18 mouse cellular contexts compared by ENCODE assay signal in the genomic region with DNA sequence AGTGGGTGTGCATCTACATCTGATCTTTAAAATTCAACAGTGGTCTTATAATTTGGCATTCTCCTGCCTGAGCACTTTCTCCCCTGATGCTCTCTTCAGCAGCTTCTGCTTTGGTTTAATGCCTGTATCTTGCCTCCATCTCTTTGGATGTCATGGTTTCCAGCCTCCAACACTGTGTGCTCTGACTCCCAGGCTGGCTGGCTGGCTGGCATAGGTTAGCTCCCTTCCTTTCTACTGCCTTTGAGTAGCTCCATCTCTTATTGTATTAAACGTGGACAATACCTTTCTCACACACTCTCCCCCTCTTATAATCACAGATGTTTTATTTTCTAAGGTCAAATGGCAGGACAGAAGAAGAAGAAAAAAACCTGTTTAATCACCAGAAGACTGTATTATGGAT. TPM values are rescaled to one million over a fixed set of nuclear protein-coding genes. Genes with fewer than 3 reads are reported as not detected.
A peak's percentile ranks its signal among the peaks of the same experiment; 100 is the strongest.
DNase-seq lines count a peak whose midpoint lies in the region; ATAC-seq and TF ChIP-seq lines count a peak whose summit lies in the region.
"Had no signal": no experiment of that assay in that cellular context is flagged by ENCODE, and none has a peak within 500 bp of the region (broad histone marks: within the 10 kb centered on the region; RNA-seq: fewer than 3 reads in every experiment).

No protein-coding gene starts in this region.

- peak; percentile 21 for ATAC-seq in forebrain, embryonic 12.5 days (ENCODE audit: low FRiP score)
- ATAC-seq in forebrain, embryonic 16.5 days: peak; percentile 56
- no peak for ATAC-seq in hindbrain, postnatal 0 days
- peak; percentile 66 for ATAC-seq in midbrain, embryonic 16.5 days
- no peak for ATAC-seq in erythroid progenitor cell, adult 5-6 weeks (replicated peaks; ENCODE audit: low FRiP score, poor library complexity, severe bottlenecking)
- ATAC-seq in liver, embryonic 12.5 days: no peak
- ATAC-seq: intestine, postnatal 0 days had no signal

- peaks cover 21% of the 10 kb centered on the region for H3K4me1 ChIP-seq in forebrain, embryonic 12.5 days
- peaks cover 11% of the 10 kb centered on the region for H3K4me1 ChIP-seq in forebrain, embryonic 16.5 days (replicated peaks; ENCODE audit: control insufficient read depth, insufficient read depth, low read length)
- no peaks in the 10 kb centered on the region for H3K4me1 ChIP-seq in hindbrain, postnatal 0 days (ENCODE audit: insufficient read depth, low read length)
- peaks cover 12% of the 10 kb centered on the region for H3K4me1 ChIP-seq in midbrain, embryonic 16.5 days (ENCODE audit: control insufficient read depth, insufficient read depth, low read length)
- H3K4me1 ChIP-seq in liver, embryonic 12.5 days: no peaks in the 10 kb centered on the region
- H3K4me1 ChIP-seq: embryonic facial prominence, embryonic 12.5 days; liver, embryonic 15.5 days had no signal

- H3K9ac ChIP-seq in forebrain, embryonic 12.5 days: no peak overlapping the region
- 0 out of 2 replicates have a peak overlapping the region, but pooled peaks have one; percentile 6 for H3K9ac ChIP-seq in forebrain, embryonic 16.5 days (replicated peaks; ENCODE audit: low read depth, low read length)
- no peak overlapping the region for H3K9ac ChIP-seq in hindbrain, postnatal 0 days (replicated peaks; ENCODE audit: low read length)
- H3K9ac ChIP-seq in midbrain, embryonic 16.5 days (ENCODE audit: low read depth, low read length): no peak overlapping the region
- no peak overlapping the region for H3K9ac ChIP-seq in liver, embryonic 12.5 days
- H3K9ac ChIP-seq: embryonic facial prominence, embryonic 12.5 days; limb, embryonic 13.5 days; liver, embryonic 15.5 days; neural tube, embryonic 12.5 days had no signal

- no peak overlapping the region for H3K4me3 ChIP-seq in forebrain, embryonic 12.5 days (replicated peaks)
- H3K4me3 ChIP-seq in forebrain, embryonic 16.5 days (replicated peaks; ENCODE audit: low read length): no peak overlapping the region
- no peak overlapping the region for H3K4me3 ChIP-seq in hindbrain, postnatal 0 days (ENCODE audit: low read length)
- H3K4me3 ChIP-seq in midbrain, embryonic 16.5 days (ENCODE audit: low read depth, low read length): no peak overlapping the region
- no peak overlapping the region for H3K4me3 ChIP-seq in liver, embryonic 12.5 days
- H3K4me3 ChIP-seq: embryonic facial prominence, embryonic 12.5 days; limb, embryonic 13.5 days; liver, embryonic 15.5 days; neural tube, embryonic 12.5 days had no signal

- H3K9me3 ChIP-seq in forebrain, embryonic 12.5 days: no peaks in the 10 kb centered on the region
- no peaks in the 10 kb centered on the region for H3K9me3 ChIP-seq in forebrain, embryonic 16.5 days (ENCODE audit: control insufficient read depth, low read length)
- no peaks in the 10 kb centered on the region for H3K9me3 ChIP-seq in hindbrain, postnatal 0 days (ENCODE audit: low read length)
- H3K9me3 ChIP-seq in midbrain, embryonic 16.5 days (replicated peaks; ENCODE audit: control insufficient read depth, low read length, poor library complexity, severe bottlenecking): no peaks in the 10 kb centered on the region
- no peaks in the 10 kb centered on the region for H3K9me3 ChIP-seq in liver, embryonic 12.5 days (replicated peaks)
- H3K9me3 ChIP-seq: embryonic facial prominence, embryonic 12.5 days; limb, embryonic 13.5 days; liver, embryonic 15.5 days; neural tube, embryonic 12.5 days had no signal

- no peak overlapping the region for H3K4me2 ChIP-seq in forebrain, embryonic 12.5 days
- H3K4me2 ChIP-seq in forebrain, embryonic 16.5 days (ENCODE audit: low read length): no peak overlapping the region
- no peak overlapping the region for H3K4me2 ChIP-seq in hindbrain, postnatal 0 days (ENCODE audit: low read depth, low read length)
- H3K4me2 ChIP-seq in midbrain, embryonic 16.5 days (ENCODE audit: low read length): no peak overlapping the region
- no peak overlapping the region for H3K4me2 ChIP-seq in liver, embryonic 12.5 days
- H3K4me2 ChIP-seq: embryonic facial prominence, embryonic 12.5 days; limb, embryonic 13.5 days; liver, embryonic 15.5 days; neural tube, embryonic 12.5 days had no signal

- no peaks in the 10 kb centered on the region for H3K27me3 ChIP-seq in forebrain, embryonic 12.5 days
- no peaks in the 10 kb centered on the region for H3K27me3 ChIP-seq in forebrain, embryonic 16.5 days (replicated peaks; ENCODE audit: control insufficient read depth, insufficient read depth, low read length)
- H3K27me3 ChIP-seq in hindbrain, postnatal 0 days (ENCODE audit: insufficient read depth, low read length): no peaks in the 10 kb centered on the region
- H3K27me3 ChIP-seq in midbrain, embryonic 16.5 days (ENCODE audit: control insufficient read depth, insufficient read depth, low read depth, low read length): no peaks in the 10 kb centered on the region
- H3K27me3 ChIP-seq in liver, embryonic 12.5 days (replicated peaks): no peaks in the 10 kb centered on the region
- H3K27me3 ChIP-seq: limb, embryonic 13.5 days; liver, embryonic 15.5 days; neural tube, embryonic 12.5 days had no signal

- peak overlapping the region; percentile 89 for H3K27ac ChIP-seq in forebrain, embryonic 12.5 days
- H3K27ac ChIP-seq in forebrain, embryonic 16.5 days (ENCODE audit: low read length): peak overlapping the region; percentile 66
- H3K27ac ChIP-seq in hindbrain, postnatal 0 days: peak overlapping the region; percentile 65; the same call in 1 of the 2 replicates
- H3K27ac ChIP-seq in midbrain, embryonic 16.5 days (ENCODE audit: low read length): peak overlapping the region; percentile 72
- H3K27ac ChIP-seq in liver, embryonic 12.5 days: no peak overlapping the region
- H3K27ac ChIP-seq: embryonic facial prominence, embryonic 12.5 days; kidney, postnatal 0 days; limb, embryonic 13.5 days; liver, embryonic 15.5 days; stomach, postnatal 0 days had no signal

- TF ChIP-seq CTCF in hindbrain, postnatal 0 days (IDR thresholded peaks at IDR 0.05; ENCODE audit: low read depth): no peak

- 29% methylated on average over 1 of the region's 1 CpGs for WGBS in forebrain, embryonic 12.5 days
- 20% methylated on average over 1 of the region's 1 CpGs for WGBS in forebrain, embryonic 16.5 days
- WGBS in hindbrain, postnatal 0 days: 18% methylated on average over 1 of the region's 1 CpGs
- 15% methylated on average over 1 of the region's 1 CpGs for WGBS in midbrain, embryonic 16.5 days
- WGBS in liver, embryonic 12.5 days (ENCODE audit: insufficient replicate concordance): 35% methylated on average over 1 of the region's 1 CpGs

- H3K36me3 ChIP-seq in forebrain, embryonic 12.5 days (replicated peaks): no peaks in the 10 kb centered on the region
- no peaks in the 10 kb centered on the region for H3K36me3 ChIP-seq in forebrain, embryonic 16.5 days (ENCODE audit: control insufficient read depth, insufficient read depth)
- no peaks in the 10 kb centered on the region for H3K36me3 ChIP-seq in hindbrain, postnatal 0 days (ENCODE audit: insufficient read depth, low read length)
- H3K36me3 ChIP-seq in midbrain, embryonic 16.5 days (ENCODE audit: control insufficient read depth, insufficient read depth, low read length): no peaks in the 10 kb centered on the region
- no peaks in the 10 kb centered on the region for H3K36me3 ChIP-seq in liver, embryonic 12.5 days
- H3K36me3 ChIP-seq: embryonic facial prominence, embryonic 12.5 days; limb, embryonic 13.5 days; liver, embryonic 15.5 days; neural tube, embryonic 12.5 days had no signal

- DNase-seq in hindbrain, postnatal 0 days (ENCODE audit: low spot score): no peak
- DNase-seq in cerebellum, adult 9-10 months: no peak
- DNase-seq: adrenal gland, adult 8-10 months; gastrocnemius, postnatal 36 days; right cerebral cortex, postnatal 25 days; thymus, postnatal 25 days had no signal

RNA-seq across cellular contexts. Expression of a gene that starts 14.9 kb away (rescaled TPM):
- 2.7 and 3.0 TPM in 2 replicates for polyA plus RNA-seq in forebrain, embryonic 12.5 days (2016; fragmentation: Nextera tagmentation; extraction: Ambion mirVana)
- 0.90 and 1.1 TPM in 2 replicates for polyA plus RNA-seq in forebrain, embryonic 16.5 days (2015; fragmentation: Nextera tagmentation; extraction: Ambion mirVana)
- total RNA-seq in hindbrain, postnatal 0 days (2014; rRNA removed): 1.8 and 4.2 TPM in 2 replicates
- 7.7 and 8.7 TPM in 2 replicates for polyA plus RNA-seq in hindbrain, postnatal 0 days (2015; fragmentation: Nextera tagmentation; extraction: Ambion mirVana)
- 2.2 and 2.8 TPM in 2 replicates for polyA plus RNA-seq in midbrain, embryonic 16.5 days (2015; fragmentation: Nextera tagmentation; extraction: Ambion mirVana)
- 1.8 and 2.1 TPM in 2 replicates for total RNA-seq in erythroid progenitor cell, adult 5-6 weeks (2015; ENCODE audit: low replicate concordance)
- total RNA-seq in erythroid progenitor cell, adult 5-6 weeks (2017; ENCODE audit: low replicate concordance): 5.4 TPM in 1 of 2 replicates, not detected in the other
- 0.41 and 0.62 TPM in 2 replicates for polyA plus RNA-seq in liver, embryonic 12.5 days (2016; fragmentation: Nextera tagmentation; extraction: Ambion mirVana)
- total RNA-seq: adrenal gland, adult 8-10 months had no signal

Comparison
In these comparisons a context has a peak if more than half of its experiments do, and no peak if none do; other contexts are left out.
1. ATAC-seq: peak in forebrain, embryonic 12.5 days (single experiment), forebrain, embryonic 16.5 days (single experiment) and midbrain, embryonic 16.5 days (single experiment); none in hindbrain, postnatal 0 days (single experiment), erythroid progenitor cell, adult 5-6 weeks (single experiment) and liver, embryonic 12.5 days (single experiment).